11 mouse cellular contexts compared by ENCODE assay signal in the genomic region with DNA sequence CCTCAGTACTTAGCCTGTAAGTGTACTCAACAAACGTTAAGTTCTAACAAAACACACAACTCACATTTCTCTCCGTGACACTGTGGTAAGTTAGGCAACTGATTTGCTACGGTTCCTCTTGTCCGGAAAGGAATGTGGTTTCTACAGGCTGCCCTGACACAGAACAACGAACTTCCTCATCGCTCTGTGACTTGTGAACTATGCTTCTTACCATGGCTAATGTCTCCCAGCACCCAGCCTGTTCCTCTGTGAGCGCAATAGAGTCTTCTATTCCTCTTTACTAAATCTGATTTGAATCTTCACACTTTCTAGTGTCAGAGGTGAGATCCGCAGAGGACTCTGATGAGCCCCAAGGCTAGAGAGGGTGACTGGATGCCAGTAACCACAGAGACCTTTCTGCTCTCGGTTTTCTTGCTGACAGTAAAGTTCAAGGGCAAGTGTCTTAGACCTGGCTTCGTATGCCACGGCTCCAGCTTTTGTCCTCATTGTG. TPM values are rescaled to one million over a fixed set of nuclear protein-coding genes. Genes with fewer than 3 reads are reported as not detected.
DNase-seq lines count a peak whose midpoint lies in the region; ATAC-seq and TF ChIP-seq lines count a peak whose summit lies in the region.
"Had no signal": no experiment of that assay in that cellular context is flagged by ENCODE, and none has a peak within 500 bp of the region (broad histone marks: within the 10 kb centered on the region; RNA-seq: fewer than 3 reads in every experiment).

No protein-coding gene starts in this region.

- 48% methylated on average over 11 of the region's 11 CpGs for WGBS in lung, adult 2 months
- WGBS in neural tube, embryonic 15.5 days: 48% methylated on average over 11 of the region's 11 CpGs
- WGBS in hindbrain, embryonic 10.5 days: 44% methylated on average over 11 of the region's 11 CpGs
- WGBS in intestine, postnatal 0 days: 47% methylated on average over 11 of the region's 11 CpGs

- H3K27ac ChIP-seq in brown adipose tissue, adult 24 weeks (replicated peaks; ENCODE audit: low read depth, low read length): peak overlapping the region; percentile 58; the same call in 1 of the 2 replicates
- no peak overlapping the region for H3K27ac ChIP-seq in neural tube, embryonic 15.5 days (replicated peaks)
- no peak overlapping the region for H3K27ac ChIP-seq in hindbrain, embryonic 10.5 days
- no peak overlapping the region for H3K27ac ChIP-seq in intestine, postnatal 0 days (ENCODE audit: low read depth, low read length)
- H3K27ac ChIP-seq: embryonic facial prominence, embryonic 15.5 days; heart, adult 2 months; limb, embryonic 15.5 days had no signal

- no peaks in the 10 kb centered on the region for H3K9me3 ChIP-seq in neural tube, embryonic 15.5 days (replicated peaks)
- H3K9me3 ChIP-seq in hindbrain, embryonic 10.5 days: no peaks in the 10 kb centered on the region
- no peaks in the 10 kb centered on the region for H3K9me3 ChIP-seq in intestine, postnatal 0 days (ENCODE audit: control insufficient read depth)
- H3K9me3 ChIP-seq: embryonic facial prominence, embryonic 15.5 days; limb, embryonic 15.5 days had no signal

- no peak for TF ChIP-seq CTCF in lung, adult 2 months (IDR thresholded peaks at IDR 0.05; ENCODE audit: insufficient read depth, low read length)
- no peak for TF ChIP-seq CTCF in intestine, postnatal 0 days (IDR thresholded peaks at IDR 0.05; ENCODE audit: low read depth)

- no peak for TF ChIP-seq POLR2A in lung, adult 2 months (IDR thresholded peaks at IDR 0.05; ENCODE audit: borderline replicate concordance, extremely low read depth, low read depth, low read length)

- H3K4me3 ChIP-seq in brown adipose tissue, adult 24 weeks (ENCODE audit: insufficient read depth, low read depth, low read length): no peak overlapping the region
- no peak overlapping the region for H3K4me3 ChIP-seq in lung, adult 2 months (replicated peaks; ENCODE audit: extremely low read depth, low read depth, low read length)
- no peak overlapping the region for H3K4me3 ChIP-seq in neural tube, embryonic 15.5 days (replicated peaks)
- no peak overlapping the region for H3K4me3 ChIP-seq in hindbrain, embryonic 10.5 days
- no peak overlapping the region for H3K4me3 ChIP-seq in intestine, postnatal 0 days (ENCODE audit: low read depth, low read length)
- H3K4me3 ChIP-seq: embryonic facial prominence, embryonic 15.5 days; heart, adult 2 months; limb, embryonic 15.5 days had no signal

- no peaks in the 10 kb centered on the region for H3K4me1 ChIP-seq in brown adipose tissue, adult 24 weeks (ENCODE audit: control insufficient read depth, insufficient read depth, insufficient read length, low read length)
- H3K4me1 ChIP-seq in lung, adult 2 months (ENCODE audit: control insufficient read depth, insufficient read depth, low read length): no peaks in the 10 kb centered on the region
- H3K4me1 ChIP-seq in neural tube, embryonic 15.5 days: no peaks in the 10 kb centered on the region
- H3K4me1 ChIP-seq in hindbrain, embryonic 10.5 days (replicated peaks): peaks cover 20% of the 10 kb centered on the region
- H3K4me1 ChIP-seq in intestine, postnatal 0 days (replicated peaks; ENCODE audit: control insufficient read depth, insufficient read depth, low read length): no peaks in the 10 kb centered on the region
- H3K4me1 ChIP-seq: limb, embryonic 15.5 days had no signal

- ATAC-seq in neutrophil, adult 5-6 weeks (ENCODE audit: extremely low read depth, insufficient number of reproducible peaks, low FRiP score, poor library complexity, severe bottlenecking): peak; percentile 91
- no peak for ATAC-seq in neural tube, embryonic 15.5 days (ENCODE audit: low FRiP score)
- no peak for ATAC-seq in intestine, postnatal 0 days

- no peak overlapping the region for H3K4me2 ChIP-seq in neural tube, embryonic 15.5 days
- no peak overlapping the region for H3K4me2 ChIP-seq in intestine, postnatal 0 days (replicated peaks; ENCODE audit: low read depth)
- H3K4me2 ChIP-seq: embryonic facial prominence, embryonic 15.5 days; limb, embryonic 15.5 days had no signal

- H3K36me3 ChIP-seq in neural tube, embryonic 15.5 days: no peaks in the 10 kb centered on the region
- no peaks in the 10 kb centered on the region for H3K36me3 ChIP-seq in hindbrain, embryonic 10.5 days
- H3K36me3 ChIP-seq in intestine, postnatal 0 days (ENCODE audit: control insufficient read depth, insufficient read depth): no peaks in the 10 kb centered on the region
- H3K36me3 ChIP-seq: embryonic facial prominence, embryonic 15.5 days; limb, embryonic 15.5 days had no signal

- H3K9ac ChIP-seq in neural tube, embryonic 15.5 days (replicated peaks): no peak overlapping the region
- no peak overlapping the region for H3K9ac ChIP-seq in intestine, postnatal 0 days (ENCODE audit: low read depth, low read length)
- H3K9ac ChIP-seq: embryonic facial prominence, embryonic 15.5 days; limb, embryonic 15.5 days had no signal

- H3K27me3 ChIP-seq in neural tube, embryonic 15.5 days (replicated peaks): no peaks in the 10 kb centered on the region
- H3K27me3 ChIP-seq in hindbrain, embryonic 10.5 days (ENCODE audit: insufficient read depth, poor library complexity, severe bottlenecking): no peaks in the 10 kb centered on the region
- no peaks in the 10 kb centered on the region for H3K27me3 ChIP-seq in intestine, postnatal 0 days (replicated peaks; ENCODE audit: control insufficient read depth, insufficient read depth, low read length)
- H3K27me3 ChIP-seq: embryonic facial prominence, embryonic 15.5 days; limb, embryonic 15.5 days had no signal

- DNase-seq in adrenal gland, adult (ENCODE audit: inconsistent age in 2 of 2, low spot score in 1 of 2): peak; percentile 42 to 69
- DNase-seq in adrenal gland, postnatal 10 days: no peak
- DNase-seq in lung, adult 2 months: peak; percentile 39
- no peak for DNase-seq in hindbrain, embryonic 10.5 days (ENCODE audit: low spot score)

RNA-seq across cellular contexts. Expression of gene Emb, which starts 3.1 kb away (rescaled TPM):
- 10 to 100 TPM; 30.4 to 35.0 TPM for total RNA-seq in adrenal gland, postnatal 10 days (2021)
- 1.3 and 2.5 TPM in 2 replicates for polyA plus RNA-seq in brown adipose tissue, adult 24 weeks (2012; ENCODE audit: insufficient read depth, insufficient read length, missing spikeins)
- polyA plus RNA-seq in lung, adult 2 months (2012; rRNA removed): 60.5 and 63.4 TPM in 2 replicates
- total RNA-seq in neutrophil, adult 5-6 weeks (2017): 409 and 421 TPM in 2 replicates
- polyA plus RNA-seq in neural tube, embryonic 15.5 days (2015; fragmentation: Nextera tagmentation; extraction: Ambion mirVana): 13.7 and 20.0 TPM in 2 replicates
- polyA plus RNA-seq in hindbrain, embryonic 10.5 days (2016; fragmentation: Nextera tagmentation; extraction: Ambion mirVana): 28.3 and 48.0 TPM in 2 replicates
- polyA plus RNA-seq in intestine, postnatal 0 days (2015; fragmentation: Nextera tagmentation; extraction: Ambion mirVana): 2.8 TPM in 2 replicates

RNA-seq across cellular contexts. Expression of gene Gm17509, which starts 9.4 kb away (rescaled TPM):
- total RNA-seq in adrenal gland, postnatal 10 days (2021): under 1 TPM; 0.15 to 0.18 TPM
- polyA plus RNA-seq in brown adipose tissue, adult 24 weeks (2012; ENCODE audit: insufficient read depth, insufficient read length, missing spikeins): not detected in 2 replicates
- polyA plus RNA-seq in lung, adult 2 months (2012; rRNA removed): 0.11 and 0.12 TPM in 2 replicates
- total RNA-seq in neutrophil, adult 5-6 weeks (2017): 1.1 and 1.5 TPM in 2 replicates
- polyA plus RNA-seq in neural tube, embryonic 15.5 days (2015; fragmentation: Nextera tagmentation; extraction: Ambion mirVana): 0.47 and 0.50 TPM in 2 replicates
- polyA plus RNA-seq in hindbrain, embryonic 10.5 days (2016; fragmentation: Nextera tagmentation; extraction: Ambion mirVana): 0.91 and 0.93 TPM in 2 replicates
- polyA plus RNA-seq in intestine, postnatal 0 days (2015; fragmentation: Nextera tagmentation; extraction: Ambion mirVana): not detected in 2 replicates
- total RNA-seq: heart, adult 2 months had no signal
- polyA plus RNA-seq: heart, adult 2 months had no signal

Comparison
In these comparisons a context has a peak if more than half of its experiments do, and no peak if none do; other contexts are left out.
1. DNase-seq: peak in adrenal gland, adult (2 of 2) and lung, adult 2 months (single experiment); none in adrenal gland, postnatal 10 days (single experiment) and hindbrain, embryonic 10.5 days (single experiment).